ENCODE assay signal across 15 mouse cellular contexts in genomic region chr7:137071346-137071745, GRCm38 (mm10).
"Had no signal": no experiment of that assay in that cellular context is flagged by ENCODE, and none has a peak within 500 bp of the region (broad histone marks: within the 10 kb centered on the region; RNA-seq: fewer than 3 reads in every experiment).

No protein-coding gene starts in this region.

- H3K4me2 ChIP-seq: neural tube, embryonic 15.5 days; stomach, embryonic 15.5 days had no signal

- H3K36me3 ChIP-seq: neural tube, embryonic 15.5 days; stomach, embryonic 15.5 days had no signal

- H3K9ac ChIP-seq: neural tube, embryonic 15.5 days; stomach, embryonic 15.5 days had no signal

- H3K4me3 ChIP-seq: neural tube, embryonic 15.5 days; stomach, embryonic 15.5 days had no signal

- H3K27me3 ChIP-seq: neural tube, embryonic 15.5 days; stomach, embryonic 15.5 days had no signal

- H3K9me3 ChIP-seq: neural tube, embryonic 15.5 days; stomach, embryonic 15.5 days had no signal

- H3K27ac ChIP-seq: neural tube, embryonic 15.5 days; stomach, embryonic 15.5 days; stomach, postnatal 0 days had no signal

- DNase-seq: retina, postnatal 1 day; right cerebral cortex, adult 18-20 months; right cerebral cortex, postnatal 14 days; right cerebral cortex, postnatal 25 days; right cerebral cortex, postnatal 4 days; spleen, adult 18-20 months; thymus, adult 18-20 months; thymus, adult 2 months; thymus, postnatal 14 days; thymus, postnatal 25 days; thymus, postnatal 36 days; thymus, postnatal 4 days had no signal

- H3K4me1 ChIP-seq: neural tube, embryonic 15.5 days had no signal
